Mouse (Mus musculus) G1E-ER4 (cell line): ENCODE measurements around the gene Parva. TPM values are rescaled to one million over a fixed set of nuclear protein-coding genes. Genes with fewer than 3 reads are reported as not detected.

ENCODE experiments used
- GATA1 ChIP-seq: IDR thresholded peaks from one replicate; pipeline ENCODE4 v1.8.0; 2012; ENCODE audit warnings: low read length, inconsistent platforms
- polyA plus RNA-seq: library from polyadenylated mRNA; stranded (reverse); fragments of >175 nt; gene quantifications from 2 replicates; pipeline ENCODE4 v1.2.3, GENCODE M21; 2012

Gene Parva
- not detected in 2 replicates for polyA plus RNA-seq

DNA sequence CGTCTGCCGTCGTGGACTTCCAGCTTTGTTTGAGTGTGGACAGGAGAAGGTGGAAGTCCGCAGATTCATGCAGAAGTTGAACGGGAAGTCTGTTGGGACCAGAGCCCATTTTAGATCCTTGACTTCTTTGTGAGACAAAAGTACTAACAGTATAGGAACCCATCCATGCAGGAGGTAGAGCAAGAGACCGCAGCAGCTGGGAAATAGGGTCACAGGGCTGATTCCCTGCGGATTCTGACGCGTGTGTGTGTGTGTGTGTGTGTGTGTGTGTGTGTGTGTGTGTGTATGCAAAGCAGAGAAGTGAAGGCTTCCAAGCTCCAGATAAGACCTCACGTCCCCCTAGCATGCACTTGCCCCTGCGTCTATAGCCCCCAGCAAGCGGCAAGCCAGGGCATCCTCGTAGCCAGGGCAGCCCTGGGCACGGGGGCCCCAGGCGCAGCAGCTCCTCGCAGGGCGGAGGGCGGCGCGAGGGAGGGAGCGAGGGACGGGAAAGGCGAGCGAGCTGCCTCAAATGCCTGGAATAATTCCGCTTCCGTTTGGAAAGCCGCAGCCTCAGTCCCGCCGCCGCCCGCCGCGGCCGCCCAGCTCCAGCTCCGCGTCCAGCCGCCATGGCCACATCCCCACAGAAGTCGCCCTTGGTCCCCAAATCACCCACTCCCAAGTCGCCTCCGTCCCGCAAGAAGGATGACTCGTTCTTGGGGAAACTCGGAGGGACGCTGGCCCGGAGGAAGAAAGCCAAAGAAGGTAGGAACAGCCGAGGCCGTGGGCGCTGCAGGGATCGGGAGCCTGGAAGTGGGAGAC, at the start of gene Parva:
Parva (plus strand) TSS at position 149 of the 801 bp plus-strand sequence.
- TF ChIP-seq GATA1: no peak

DNA sequence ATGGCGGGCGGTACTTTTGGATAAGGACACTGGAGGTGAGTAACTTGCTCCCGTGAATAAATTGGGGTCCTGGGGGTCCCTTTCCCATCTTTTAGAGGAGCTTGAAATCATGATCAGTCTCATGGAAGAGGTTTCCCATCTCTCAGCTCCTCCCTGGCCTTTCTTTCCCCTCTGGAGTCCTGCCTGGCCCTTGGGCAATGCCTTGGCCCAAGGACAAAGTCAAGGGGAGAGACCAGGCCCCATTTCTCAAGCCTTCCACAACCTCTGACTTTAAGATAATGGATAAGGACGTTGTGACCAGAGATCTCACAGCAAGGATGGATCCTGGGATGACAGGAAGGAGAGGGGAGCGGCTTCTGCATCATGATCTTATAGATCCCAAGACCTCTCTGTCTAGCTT, 49.2 kb upstream of the Parva start:
- no peak for TF ChIP-seq GATA1

DNA sequence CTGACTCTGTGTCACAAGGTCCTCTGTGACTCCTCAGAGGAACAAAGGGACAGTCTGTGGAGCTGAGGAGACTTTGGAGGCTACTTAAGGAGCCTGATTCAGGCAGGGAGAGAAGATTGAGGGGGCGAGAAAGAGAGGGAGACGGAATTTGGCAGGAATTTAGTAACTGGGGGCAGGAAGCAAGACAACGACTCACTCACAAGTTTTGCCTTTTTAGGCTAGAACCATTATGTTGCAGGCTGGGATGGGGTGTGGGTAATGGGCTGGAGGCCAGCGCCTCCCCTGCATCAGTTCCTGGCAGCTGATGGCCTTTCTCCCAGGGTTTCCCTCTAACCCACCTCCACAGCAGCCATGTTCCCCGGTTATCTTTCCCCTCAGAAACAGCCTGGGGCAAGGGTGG, 48.8 kb upstream of the Parva start:
- TF ChIP-seq GATA1: no peak

DNA sequence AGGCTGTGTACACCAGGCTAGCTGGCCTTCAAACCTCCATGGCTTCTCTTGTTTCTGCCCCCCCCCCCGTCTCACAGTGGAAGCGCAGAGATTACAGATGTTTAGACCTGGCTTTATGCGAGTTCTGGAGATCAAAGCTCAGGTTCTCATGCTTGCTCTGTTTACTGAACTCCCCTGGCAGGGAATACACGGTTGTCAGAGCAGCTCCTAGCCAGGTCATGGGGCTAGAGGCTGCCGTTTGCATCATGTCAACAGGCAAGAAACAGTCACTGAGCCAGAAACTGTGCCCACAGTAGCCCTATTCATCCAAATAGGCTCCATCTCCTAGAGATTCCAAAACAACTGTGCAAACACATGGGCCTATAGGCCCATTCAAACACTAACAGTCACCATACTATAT, 40.8 kb upstream of the Parva start:
- TF ChIP-seq GATA1: no peak

DNA sequence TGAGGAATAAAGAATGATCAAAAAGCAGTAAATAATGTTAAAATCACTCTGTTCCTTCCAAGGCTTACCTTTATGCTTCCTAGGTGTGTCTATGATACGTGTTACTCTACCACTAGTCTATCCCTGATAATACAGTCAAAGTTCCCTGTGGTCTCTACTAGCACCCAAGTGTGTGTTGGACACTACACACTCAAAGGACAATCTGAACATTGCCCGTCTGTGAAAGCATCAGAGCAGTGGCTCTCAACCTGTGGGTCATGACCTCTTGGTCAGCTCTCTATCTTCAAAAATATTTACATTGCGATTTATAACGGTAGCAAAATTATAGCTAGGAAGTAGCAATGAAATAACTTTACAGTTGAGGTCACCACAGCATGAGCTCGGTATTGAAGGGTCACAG, 39.4 kb upstream of the Parva start:
- TF ChIP-seq GATA1: no peak

DNA sequence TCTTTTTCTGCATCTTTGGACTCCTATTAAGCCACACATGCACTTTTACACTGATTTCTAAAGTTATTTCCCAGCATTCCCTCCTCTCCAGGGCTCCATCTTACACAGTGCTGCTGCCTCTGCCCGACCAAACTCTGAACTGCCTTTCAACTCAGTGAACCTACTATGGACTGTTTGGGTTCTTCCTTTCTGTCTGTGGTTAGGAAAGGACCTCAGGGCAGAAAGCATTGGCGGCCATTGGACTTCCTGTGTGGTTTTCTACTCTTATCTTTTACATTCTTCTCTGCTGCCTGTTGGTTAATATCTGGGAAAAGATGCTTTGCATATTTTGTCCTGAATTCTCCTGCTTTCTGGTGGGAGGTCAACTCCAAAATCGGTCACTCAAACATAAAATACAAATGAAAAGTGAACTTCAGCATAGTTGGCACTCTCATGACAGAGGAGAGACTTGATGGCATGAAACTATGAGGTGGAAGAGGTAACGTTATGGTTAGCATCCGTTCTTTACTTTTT, 38.9 kb upstream of the Parva start:
- no peak for TF ChIP-seq GATA1

DNA sequence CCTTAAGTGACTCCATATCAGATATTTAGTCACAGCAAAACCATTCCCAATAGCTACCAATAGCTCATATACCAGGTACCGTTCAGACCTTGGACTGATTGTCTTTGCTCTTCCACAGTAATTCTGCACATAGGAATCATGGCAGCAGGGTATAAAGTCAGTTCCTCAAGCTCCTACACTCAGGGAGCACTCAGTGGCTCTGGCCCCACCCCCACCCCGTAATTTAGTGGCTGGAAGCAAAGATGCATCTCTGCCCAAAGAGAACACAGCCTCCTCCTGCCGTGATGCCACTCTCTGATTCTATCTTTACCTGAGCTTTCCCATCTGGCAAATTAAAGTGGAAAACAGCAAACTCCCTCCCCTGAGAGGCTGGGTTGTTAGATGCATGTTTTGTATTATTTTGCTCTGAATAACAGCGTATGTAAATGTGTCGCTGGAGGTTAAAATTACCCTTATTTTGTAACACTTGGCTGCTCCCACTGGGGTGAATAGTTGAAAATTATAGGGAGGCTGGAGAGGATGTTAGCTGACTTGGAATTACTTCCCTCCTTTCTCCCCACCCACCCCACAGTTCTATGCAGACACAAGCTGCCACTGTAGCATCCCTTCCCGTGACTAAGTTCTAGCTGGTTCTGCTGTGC, 37.6 kb upstream of the Parva start:
- TF ChIP-seq GATA1: no peak

DNA sequence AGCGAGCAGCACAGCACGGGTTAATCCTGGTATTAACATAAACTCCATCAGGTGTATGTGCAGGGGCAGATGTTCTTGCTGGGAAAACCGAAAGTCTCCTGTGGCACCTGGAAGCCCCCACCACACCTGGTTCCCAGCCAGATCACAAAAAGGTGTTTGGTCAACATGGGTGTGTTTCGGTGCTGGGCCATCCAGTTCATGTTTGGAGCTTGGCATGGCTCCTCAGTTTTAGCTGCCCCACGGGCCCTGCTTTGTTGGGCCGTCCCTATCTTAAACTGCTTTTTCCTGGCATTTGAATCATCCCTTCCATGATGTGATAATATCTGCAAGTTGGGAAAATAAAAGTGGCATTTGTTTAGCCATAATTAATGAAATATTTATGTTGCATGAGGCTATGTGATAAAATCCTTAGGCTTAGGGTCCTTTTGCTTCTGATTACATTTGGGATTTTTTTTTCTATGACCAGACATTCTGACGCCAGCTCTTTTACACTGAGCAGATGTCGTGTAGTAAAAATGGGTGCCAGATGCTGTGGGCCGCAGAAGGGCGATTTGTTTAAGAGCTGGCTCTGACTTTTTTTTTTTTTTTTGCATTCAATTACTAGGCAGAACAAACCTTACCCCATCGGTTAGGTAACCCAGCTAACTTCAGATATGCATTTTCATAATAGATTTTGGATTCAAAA, 36.9 kb upstream of the Parva start:
- no peak for TF ChIP-seq GATA1

DNA sequence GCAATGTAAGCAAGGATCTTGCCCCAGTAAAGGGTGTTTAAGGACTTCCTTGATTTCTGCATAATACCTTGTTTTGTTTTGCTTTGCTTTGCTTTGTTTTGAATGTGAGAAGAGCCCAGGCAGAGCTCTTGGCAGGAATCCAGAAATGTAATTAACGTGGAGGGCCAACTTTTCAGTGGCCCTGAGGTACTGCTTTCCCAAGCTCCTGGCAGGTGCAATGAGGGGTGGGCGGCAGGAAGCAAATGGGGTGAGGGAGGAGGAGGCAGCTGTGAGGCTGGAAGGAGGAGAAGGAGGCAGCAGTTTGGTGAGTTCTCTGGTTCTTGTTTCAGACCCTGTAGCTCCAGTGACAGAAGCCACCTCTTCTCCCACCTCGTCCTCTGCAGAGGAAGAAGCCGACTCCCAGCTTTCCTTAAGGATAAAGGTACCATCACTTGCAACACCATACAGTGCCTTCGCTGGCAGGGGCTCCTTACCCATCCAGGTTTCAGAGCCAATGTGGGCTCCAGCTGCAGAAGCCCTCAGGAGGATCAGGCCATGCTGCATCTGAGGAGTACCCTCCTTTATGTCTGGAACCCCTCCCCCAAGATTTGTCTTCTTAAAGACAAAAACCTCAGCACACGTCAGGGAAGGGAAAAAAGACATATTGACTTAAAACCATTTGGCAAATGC, 36.2 kb upstream of the Parva start:
- TF ChIP-seq GATA1: no peak

DNA sequence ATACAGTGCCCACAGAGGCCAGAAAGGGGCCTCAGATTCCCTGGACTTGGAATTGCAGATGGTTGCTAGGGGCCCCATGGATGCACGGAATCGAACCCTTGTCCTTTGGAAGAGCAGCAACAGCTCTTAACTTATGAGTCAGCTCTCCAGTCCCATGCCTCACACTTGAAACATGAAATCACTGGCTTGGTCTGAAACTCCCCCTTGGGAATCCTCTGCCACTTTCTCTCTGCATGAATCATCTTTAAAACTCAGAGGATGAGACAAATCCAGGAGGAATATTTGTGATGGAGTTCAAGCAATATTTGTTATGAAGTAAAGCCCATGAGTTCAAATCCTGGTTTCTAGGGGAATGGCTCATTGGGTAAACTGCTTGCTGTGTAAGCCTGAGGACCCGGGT, 29.5 kb upstream of the Parva start:
- no peak for TF ChIP-seq GATA1

DNA sequence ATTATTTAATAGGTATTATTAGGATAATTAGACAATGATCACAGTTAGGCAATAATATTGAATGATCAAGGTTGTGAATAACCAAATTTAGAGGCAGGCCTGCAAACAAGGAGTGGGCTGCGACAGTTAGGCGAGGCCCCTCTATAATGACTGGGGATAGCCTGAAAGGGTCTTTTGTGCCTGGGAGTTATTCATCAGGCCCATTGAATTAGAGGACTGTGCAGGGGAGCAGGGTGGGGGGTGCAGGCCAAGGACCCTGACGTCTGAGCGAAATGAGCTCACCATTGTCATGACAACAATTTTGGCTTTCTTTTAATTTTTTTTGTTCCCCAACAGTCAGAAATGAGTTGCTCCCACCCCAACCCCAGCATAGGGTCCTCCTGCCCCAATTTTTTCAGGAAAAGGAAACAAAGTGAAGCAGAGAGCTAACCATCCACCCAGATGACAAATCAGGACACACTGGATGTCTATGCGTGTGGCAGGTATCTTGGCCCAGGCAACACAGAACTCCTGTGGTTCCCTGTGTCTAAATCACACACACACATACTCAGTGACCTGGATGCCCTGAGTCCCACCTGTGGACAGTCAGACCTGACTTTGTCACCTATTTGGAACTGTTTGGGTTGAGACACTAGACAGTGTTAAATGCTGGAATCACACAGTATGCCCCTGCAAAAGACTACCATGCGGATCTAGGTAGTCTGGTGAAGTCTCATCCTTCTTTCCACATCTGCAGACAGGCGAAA, 27.7 kb upstream of the Parva start:
- TF ChIP-seq GATA1: no peak

DNA sequence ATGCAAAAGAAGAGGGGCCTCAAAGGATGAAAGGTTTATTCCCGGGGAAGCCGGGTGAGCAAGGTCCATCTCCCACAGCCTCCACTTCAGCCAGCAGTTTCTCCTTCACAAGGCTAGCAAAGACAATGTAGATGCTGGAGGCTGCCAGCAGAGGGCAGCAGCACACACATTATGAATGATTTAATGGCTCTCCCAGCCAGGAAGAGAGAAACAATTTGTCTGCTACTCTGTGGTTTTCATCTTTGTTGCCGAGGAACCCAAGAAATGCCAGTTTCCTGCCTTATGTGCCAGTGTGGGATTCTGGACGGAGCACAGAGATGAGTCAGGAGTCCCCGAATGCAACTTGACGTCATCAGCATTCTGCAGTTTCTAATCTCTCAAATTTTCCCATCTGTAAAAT, 27.1 kb upstream of the Parva start:
- TF ChIP-seq GATA1: no peak

DNA sequence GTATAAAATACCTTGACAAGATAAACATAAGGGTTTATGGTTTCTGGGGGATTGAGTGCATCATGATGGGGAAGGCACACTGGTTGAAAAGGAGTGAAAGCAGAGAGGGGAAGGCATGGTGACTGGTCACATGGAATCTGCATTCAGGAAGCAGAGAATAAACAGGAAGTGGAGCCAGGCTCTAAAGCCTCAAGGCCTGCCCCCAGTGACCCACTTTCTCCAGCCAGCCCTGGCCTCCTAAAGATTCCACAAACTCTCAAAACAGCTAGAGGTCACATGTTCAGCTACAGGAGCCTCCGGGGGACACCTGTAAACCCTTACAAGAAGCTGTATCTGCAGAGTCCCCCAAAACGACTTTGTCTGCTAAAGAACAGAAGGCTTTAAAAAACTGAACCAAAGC, 22.2 kb upstream of the Parva start:
- TF ChIP-seq GATA1: no peak

DNA sequence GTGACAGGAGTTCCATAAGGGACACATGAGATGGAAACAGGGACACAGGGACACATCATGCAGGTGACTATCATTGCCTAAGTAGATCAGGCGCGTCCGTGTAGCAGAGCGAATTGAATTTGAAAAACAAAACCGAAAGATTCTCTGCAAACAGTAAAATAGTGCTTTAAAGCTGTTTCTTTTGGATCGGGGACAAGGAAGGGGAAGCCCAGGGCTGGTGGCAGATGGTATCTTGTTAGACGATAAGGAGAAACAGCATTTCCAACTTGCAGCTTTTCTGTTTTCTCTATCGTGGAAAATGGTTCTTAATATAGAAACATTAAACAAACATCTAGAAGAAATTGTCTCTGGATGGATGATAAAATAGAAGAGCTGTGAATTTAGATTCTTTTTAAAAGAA, 21.7 kb upstream of the Parva start:
- TF ChIP-seq GATA1: no peak

DNA sequence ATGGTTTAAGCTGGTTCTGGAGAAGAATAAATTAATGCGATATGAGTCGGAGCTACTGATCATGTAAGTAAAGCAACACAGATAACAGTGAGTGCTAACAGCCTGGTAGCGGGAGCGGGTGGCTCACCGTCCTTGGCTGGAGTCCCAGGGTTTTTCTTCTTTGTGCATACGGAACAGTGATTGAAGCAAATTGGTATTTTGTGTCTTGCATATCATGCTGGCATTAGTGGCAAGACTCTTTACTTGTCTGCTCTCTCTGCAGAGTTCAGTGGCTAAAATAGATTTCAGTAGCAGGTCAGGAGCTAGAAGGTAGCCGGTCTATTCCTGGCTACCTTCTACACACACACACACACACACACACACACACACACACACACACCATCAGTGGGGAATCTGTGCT, 19.7 kb upstream of the Parva start:
- TF ChIP-seq GATA1: no peak
